ENCODE assay signal across 9 mouse cellular contexts in genomic region chr9:72409381-72410225, GRCm38 (mm10). TPM values are rescaled to one million over a fixed set of nuclear protein-coding genes. Genes with fewer than 3 reads are reported as not detected.
A peak's percentile ranks its signal among the peaks of the same experiment; 100 is the strongest.
DNase-seq lines count a peak whose midpoint lies in the region; ATAC-seq lines count a peak whose summit lies in the region.
"Had no signal": no experiment of that assay in that cellular context is flagged by ENCODE, and none has a peak within 500 bp of the region (broad histone marks: within the 10 kb centered on the region; RNA-seq: fewer than 3 reads in every experiment).

No protein-coding gene starts in this region.

- H3K27me3 ChIP-seq in hindbrain, embryonic 15.5 days: 0 out of 2 replicates have a peak, but pooled peaks cover 2% of the 10 kb centered on the region
- H3K27me3 ChIP-seq in midbrain, embryonic 15.5 days (replicated peaks): no peaks in the 10 kb centered on the region
- H3K27me3 ChIP-seq in embryonic facial prominence, embryonic 10.5 days (replicated peaks; ENCODE audit: low read depth, poor library complexity, severe bottlenecking): peaks cover 11% of the 10 kb centered on the region; the same call in 1 of the 2 replicates
- H3K27me3 ChIP-seq: Patski had no signal

- no peak overlapping the region for H3K4me2 ChIP-seq in hindbrain, embryonic 15.5 days
- peak overlapping the region; percentile 6; the same call in 1 of the 2 replicates for H3K4me2 ChIP-seq in midbrain, embryonic 15.5 days

- H3K4me1 ChIP-seq in hindbrain, embryonic 15.5 days (replicated peaks): peaks cover 17% of the 10 kb centered on the region
- H3K4me1 ChIP-seq in midbrain, embryonic 15.5 days: peaks cover 14% of the 10 kb centered on the region
- H3K4me1 ChIP-seq in embryonic facial prominence, embryonic 10.5 days: peaks cover 7% of the 10 kb centered on the region

- H3K9me3 ChIP-seq in hindbrain, embryonic 15.5 days: no peaks in the 10 kb centered on the region
- no peaks in the 10 kb centered on the region for H3K9me3 ChIP-seq in midbrain, embryonic 15.5 days
- no peaks in the 10 kb centered on the region for H3K9me3 ChIP-seq in embryonic facial prominence, embryonic 10.5 days

- no peak overlapping the region for H3K4me3 ChIP-seq in hindbrain, embryonic 15.5 days
- H3K4me3 ChIP-seq in midbrain, embryonic 15.5 days: no peak overlapping the region
- H3K4me3 ChIP-seq in embryonic facial prominence, embryonic 10.5 days: no peak overlapping the region

- 34% methylated on average over 15 of the region's 15 CpGs for WGBS in hindbrain, embryonic 15.5 days
- WGBS in midbrain, embryonic 15.5 days: 23% methylated on average over 15 of the region's 15 CpGs
- WGBS in embryonic facial prominence, embryonic 10.5 days: 54% methylated on average over 15 of the region's 15 CpGs

- peak; percentile 62 for DNase-seq in spleen, adult 12 weeks (ENCODE audit: low spot score)
- DNase-seq in spleen, adult 18-20 months: no peak
- DNase-seq in ovary, postnatal 36 days (ENCODE audit: low spot score): no peak
- DNase-seq in gastrocnemius, postnatal 4 days (ENCODE audit: low spot score in 2 of 2): no peak
- DNase-seq in embryonic facial prominence, embryonic 10.5 days (ENCODE audit: low spot score): no peak
- DNase-seq in neural tube, embryonic 10.5 days (ENCODE audit: extremely low spot score, low spot score): no peak

- no peak overlapping the region for H3K27ac ChIP-seq in hindbrain, embryonic 15.5 days (replicated peaks)
- H3K27ac ChIP-seq in midbrain, embryonic 15.5 days: 0 out of 2 replicates have a peak overlapping the region, but pooled peaks have one; percentile 28
- no peak overlapping the region for H3K27ac ChIP-seq in embryonic facial prominence, embryonic 10.5 days (replicated peaks)

- ATAC-seq in hindbrain, embryonic 15.5 days (ENCODE audit: low FRiP score, low read depth): peak; percentile 46
- ATAC-seq in midbrain, embryonic 15.5 days (replicated peaks): 0 out of 2 replicates have a peak, but pooled peaks have one; percentile 36
- ATAC-seq: Patski had no signal

- no peaks in the 10 kb centered on the region for H3K36me3 ChIP-seq in hindbrain, embryonic 15.5 days
- H3K36me3 ChIP-seq in midbrain, embryonic 15.5 days (replicated peaks): no peaks in the 10 kb centered on the region
- no peaks in the 10 kb centered on the region for H3K36me3 ChIP-seq in embryonic facial prominence, embryonic 10.5 days (replicated peaks)

- no peak overlapping the region for H3K9ac ChIP-seq in hindbrain, embryonic 15.5 days
- H3K9ac ChIP-seq in midbrain, embryonic 15.5 days: 0 out of 2 replicates have a peak overlapping the region, but pooled peaks have one; percentile 0

RNA-seq across cellular contexts. Expression of gene Mns1, which starts 28.2 kb away (rescaled TPM):
- 10.4 and 12.0 TPM in 2 replicates for polyA plus RNA-seq in hindbrain, embryonic 15.5 days (2015; fragmentation: Nextera tagmentation; extraction: Ambion mirVana)
- 6.5 and 7.4 TPM in 2 replicates for polyA plus RNA-seq in midbrain, embryonic 15.5 days (2015; fragmentation: Nextera tagmentation; extraction: Ambion mirVana)
- 1 to 10 TPM; 2.2 to 2.9 TPM for total RNA-seq in gastrocnemius, postnatal 4 days (2021)
- polyA plus RNA-seq in embryonic facial prominence, embryonic 10.5 days (2016; fragmentation: Nextera tagmentation; extraction: Ambion mirVana): 59.8 and 62.4 TPM in 2 replicates
